Mouse (Mus musculus) embryonic facial prominence, embryonic 11.5 days (tissue): ENCODE measurements around the gene Tbx4. TPM values are rescaled to one million over a fixed set of nuclear protein-coding genes. Genes with fewer than 3 reads are reported as not detected.

ENCODE experiments used
- ATAC-seq: fragments of 200-750 bp; cut with Nextera tagmentation; replicated peaks from 2 replicates; pipeline ENCODE4 v1.8.0; 2017; ENCODE audit warnings: low read depth; ENCODE audit not compliant: insufficient number of reproducible peaks, low FRiP score, low TSS enrichment
- DNase-seq: peaks from one replicate; pipeline ENCODE4 v3.0.0-alpha.2; 2015; ENCODE audit warnings: low spot score
- H3K27ac ChIP-seq: fragments of 300-500 bp; sonication (generic); replicated peaks from 2 replicates; pipeline ENCODE4 v1.5.1; 2014; ENCODE audit warnings: mild to moderate bottlenecking, low read depth, low read length, control low read depth
- H3K27me3 ChIP-seq: fragments of 300-500 bp; sonication (generic); 2 replicates; pipeline ENCODE4 v1.6.1; 2014; ENCODE audit warnings: mild to moderate bottlenecking, low read length, moderate library complexity, mixed read lengths; ENCODE audit not compliant: control insufficient read depth, insufficient read depth
- H3K36me3 ChIP-seq: fragments of 300-500 bp; sonication (generic); replicated peaks from 2 replicates; pipeline ENCODE4 v1.6.1; 2014; ENCODE audit warnings: low read depth, mild to moderate bottlenecking, low read length, moderate library complexity, mixed read lengths; ENCODE audit not compliant: control insufficient read depth, insufficient read depth
- H3K4me1 ChIP-seq: fragments of 300-500 bp; sonication (generic); 2 replicates; pipeline ENCODE4 v1.6.1; 2014; ENCODE audit warnings: low read length, mixed read lengths; ENCODE audit not compliant: control insufficient read depth, insufficient read depth
- H3K4me2 ChIP-seq: fragments of 300-500 bp; sonication (generic); 2 replicates; pipeline ENCODE4 v1.6.1; 2014; ENCODE audit warnings: low read depth, mild to moderate bottlenecking, control low read depth, low read length, moderate library complexity
- H3K4me3 ChIP-seq: fragments of 300-500 bp; sonication (generic); 2 replicates; pipeline ENCODE4 v1.5.1; 2014; ENCODE audit warnings: low read depth, low read length, control low read depth
- H3K9ac ChIP-seq: fragments of 300-500 bp; sonication (generic); replicated peaks from 2 replicates; pipeline ENCODE4 v1.6.1; 2014; ENCODE audit warnings: mild to moderate bottlenecking, control low read depth, low read length
- H3K9me3 ChIP-seq: fragments of 300-500 bp; sonication (generic); replicated peaks from 2 replicates; pipeline ENCODE4 v1.6.1; 2016; ENCODE audit warnings: mild to moderate bottlenecking, low read length, inconsistent platforms, mixed read lengths; ENCODE audit not compliant: control insufficient read depth
- WGBS: fragments of 180-500 bp; shearing (Covaris S2); extraction: QIAGEN DNeasy Blood & Tissue Kit; methylation state at CpG from one replicate; pipeline ENCODE4 v1.1.7; 2014; 5-methylcytosine and 5-hydroxymethylcytosine counted together
- polyA plus RNA-seq: library from polyadenylated mRNA; unstranded; fragments of >200 nt; fragmentation: Nextera tagmentation; extraction: Ambion mirVana; gene quantifications from 2 replicates; pipeline ENCODE4 v1.2.1, GENCODE M21; 2014

Tbx4 gene
- 0.65 and 1.5 TPM in 2 replicates for polyA plus RNA-seq

GRCm38 (mm10) chr11:85885665-85886428 lies at the start of gene Tbx4:
TSS of gene Tbx4 (plus strand) at chr11:85886422.
- WGBS = 11% methylated on average over 22 of the region's 28 CpGs

DNA sequence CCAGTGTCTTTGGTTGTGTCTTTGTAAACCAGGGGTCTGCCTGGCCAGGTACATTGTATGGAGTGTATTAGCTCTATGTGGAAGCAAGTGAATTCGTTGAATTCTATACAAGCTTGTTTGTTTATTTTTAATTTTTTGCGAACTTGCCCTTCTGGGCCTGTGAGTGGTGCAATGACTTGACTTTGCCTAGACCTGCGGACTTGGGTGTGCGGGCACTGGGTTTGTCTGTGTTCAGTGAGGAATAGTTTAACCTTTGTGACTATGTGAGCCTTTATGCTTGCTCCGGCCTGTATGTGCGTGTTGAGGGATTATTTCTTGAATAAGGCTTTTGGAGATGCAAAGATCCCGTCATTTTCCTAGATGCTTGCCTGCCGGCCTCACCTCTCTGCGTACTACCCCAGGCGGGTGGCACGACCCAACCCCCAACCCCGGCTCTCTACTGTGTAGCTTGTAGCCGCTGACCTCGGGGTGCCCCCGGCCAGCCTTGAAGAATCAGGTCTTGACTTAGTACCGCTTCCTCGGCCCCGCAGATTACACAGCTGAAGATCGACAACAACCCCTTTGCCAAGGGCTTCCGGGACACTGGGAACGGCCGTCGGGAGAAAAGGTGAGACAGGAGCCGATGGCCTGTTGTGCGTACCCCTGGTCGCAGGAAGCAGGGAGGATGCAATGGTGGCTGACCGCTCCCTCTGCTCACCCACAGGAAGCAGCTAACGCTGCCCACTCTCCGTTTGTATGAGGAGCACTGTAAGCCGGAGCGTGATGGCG lies 49.5 kb upstream of the Tbx4 start:
- Histone ChIP-seq H3K36me3 (no peaks in the 10 kb centered on the region; the same call in 1 of the 2 replicates), H3K4me2 (peak overlapping the region; percentile 90), H3K9me3 (no peaks in the 10 kb centered on the region), H3K27ac (peak overlapping the region; percentile 96), H3K4me3 (peak overlapping the region; percentile 79), H3K9ac (peak overlapping the region; percentile 96), H3K4me1 (peaks cover 5% of the 10 kb centered on the region), H3K27me3 (peaks cover 31% of the 10 kb centered on the region)
- WGBS = 2% methylated on average over 32 of the region's 32 CpGs
- ATAC-seq (no peak), DNase-seq (peak; percentile 63)

More at GRCm38 (mm10) chr11:85885665-85886428, at the start of gene Tbx4:
- Histone ChIP-seq H3K36me3 (no peaks in the 10 kb centered on the region), H3K4me3 (peak within 1 kb of the TSS; percentile 21; the same call in 1 of the 2 replicates), H3K4me1 (peaks cover 14% of the 10 kb centered on the region), H3K27ac (no peak within 1 kb of the TSS), H3K9ac (no peak within 1 kb of the TSS; the same call in 1 of the 2 replicates), H3K27me3 (peaks cover 41% of the 10 kb centered on the region), H3K4me2 (peak within 1 kb of the TSS; percentile 37), H3K9me3 (no peaks in the 10 kb centered on the region)
- ATAC-seq (peak; percentile 61), DNase-seq (peak; percentile 22)

DNA sequence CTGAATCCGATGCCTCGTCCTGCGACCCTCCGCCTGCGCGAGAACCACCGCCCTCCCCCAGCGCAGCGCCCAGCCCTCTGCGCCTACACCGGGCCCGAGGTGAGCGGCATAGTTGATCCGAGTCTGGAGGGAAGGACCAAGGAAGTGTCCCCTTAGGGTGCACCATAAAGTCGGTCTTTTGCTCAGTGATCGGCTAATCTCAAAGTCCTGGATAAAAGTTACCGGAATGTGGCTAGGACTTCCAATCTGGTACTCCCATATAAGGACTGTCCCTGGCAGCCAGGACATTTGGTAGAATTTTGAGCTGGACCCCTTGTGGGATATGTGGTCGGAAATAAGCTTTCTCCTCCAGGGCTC lies 49.0 kb upstream of the Tbx4 start:
- Histone ChIP-seq H3K27ac (peak overlapping the region; percentile 96), H3K9me3 (no peaks in the 10 kb centered on the region), H3K9ac (peak overlapping the region; percentile 96), H3K36me3 (no peaks in the 10 kb centered on the region; the same call in 1 of the 2 replicates), H3K4me2 (peak overlapping the region; percentile 90), H3K4me1 (peaks cover 5% of the 10 kb centered on the region), H3K4me3 (peak overlapping the region; percentile 79), H3K27me3 (peaks cover 26% of the 10 kb centered on the region)
- whole genome bisulfite sequencing = under 1% methylated on average over 18 of the region's 18 CpGs
- ATAC-seq = no peak
- DNase-seq = peak; percentile 43

DNA sequence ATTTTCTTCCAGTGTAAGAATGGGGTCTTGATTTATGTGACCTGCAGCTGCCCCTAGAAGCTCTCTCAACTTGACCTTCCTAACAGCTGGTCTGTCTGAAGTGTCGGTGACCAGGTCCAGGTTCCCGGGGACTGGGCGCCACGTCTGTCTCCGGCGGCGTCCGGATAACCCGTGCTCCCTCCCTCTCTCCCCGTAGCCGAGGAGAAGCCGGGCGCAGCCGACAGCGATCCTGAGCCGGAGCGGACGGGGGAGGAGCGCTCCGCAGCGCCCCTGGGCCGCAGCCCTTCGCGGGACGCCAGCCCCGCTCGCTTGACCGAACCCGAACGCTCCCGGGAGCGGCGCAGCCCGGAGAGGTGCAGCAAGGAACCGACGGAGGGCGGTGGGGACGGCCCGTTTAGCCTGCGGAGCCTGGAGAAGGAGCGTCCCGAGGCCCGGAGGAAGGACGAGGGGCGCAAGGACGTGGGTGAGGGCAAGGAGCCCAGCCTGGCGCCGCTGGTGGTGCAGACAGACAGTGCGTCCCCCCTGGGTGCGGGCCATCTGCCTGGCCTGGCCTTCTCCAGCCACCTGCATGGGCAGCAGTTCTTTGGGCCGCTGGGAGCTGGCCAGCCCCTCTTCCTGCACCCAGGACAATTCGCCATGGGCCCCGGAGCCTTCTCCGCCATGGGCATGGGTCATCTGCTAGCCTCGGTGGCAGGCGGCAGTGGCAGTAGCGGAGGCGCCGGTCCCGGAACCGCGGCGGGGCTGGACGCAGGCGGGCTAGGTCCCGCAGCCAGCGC lies 48.4 kb upstream of the Tbx4 start:
- peaks cover 5% of the 10 kb centered on the region for H3K4me1 ChIP-seq
- no peaks in the 10 kb centered on the region for H3K9me3 ChIP-seq
- under 1% methylated on average over 66 of the region's 67 CpGs for WGBS
- ATAC-seq (no peak), DNase-seq (peak; percentile 45)
- peaks cover 24% of the 10 kb centered on the region for H3K27me3 ChIP-seq
- H3K4me2 ChIP-seq = peak overlapping the region; percentile 90
- peak overlapping the region; percentile 96 for H3K27ac ChIP-seq
- H3K4me3 ChIP-seq = peak overlapping the region; percentile 79
- peak overlapping the region; percentile 96 for H3K9ac ChIP-seq
- H3K36me3 ChIP-seq = no peaks in the 10 kb centered on the region; the same call in 1 of the 2 replicates

DNA sequence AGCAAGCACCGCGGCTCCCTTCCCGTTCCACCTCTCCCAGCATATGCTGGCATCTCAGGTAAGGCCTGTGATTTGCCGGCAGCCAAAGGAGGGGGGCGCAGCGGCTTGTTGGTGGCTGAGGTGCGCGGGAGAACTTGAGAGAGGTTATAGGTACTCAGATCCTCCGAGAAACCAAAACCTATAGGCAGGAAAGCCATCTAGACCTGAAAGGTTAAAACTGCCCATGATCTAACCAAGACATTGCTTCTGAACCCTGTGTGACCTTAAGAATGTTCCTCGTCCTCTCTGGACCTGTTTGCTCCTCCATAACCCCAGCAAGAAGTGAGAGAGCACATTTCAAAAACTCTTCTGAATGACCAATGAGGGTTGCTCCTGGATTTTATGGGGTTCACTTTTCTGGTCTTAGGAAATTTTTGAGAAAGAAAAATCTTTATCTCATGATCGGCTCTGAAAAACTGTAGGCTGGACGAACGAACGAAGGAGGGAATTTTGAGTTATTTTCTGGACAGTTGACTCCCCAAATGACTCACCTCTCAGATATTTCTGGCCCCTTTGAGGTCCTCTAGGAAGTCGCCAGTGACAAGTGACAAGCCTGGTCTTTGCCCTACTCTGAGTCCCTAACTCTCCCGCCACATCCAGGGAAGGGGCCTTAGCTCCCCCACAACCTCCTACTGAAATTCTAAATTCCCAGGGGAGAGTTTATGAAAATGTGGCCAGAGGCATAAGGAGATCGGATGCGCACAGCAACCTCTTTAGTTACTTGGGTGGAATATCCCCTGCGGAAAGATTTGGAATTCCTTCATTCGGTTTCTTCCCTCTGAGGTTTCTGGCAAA lies 47.6 kb upstream of the Tbx4 start:
- ATAC-seq (no peak), DNase-seq (peak; percentile 52)
- Histone ChIP-seq H3K27me3 (peaks cover 23% of the 10 kb centered on the region), H3K4me2 (peak overlapping the region; percentile 90), H3K9ac (peak overlapping the region; percentile 96), H3K27ac (peak overlapping the region; percentile 96), H3K9me3 (no peaks in the 10 kb centered on the region), H3K4me1 (peaks cover 5% of the 10 kb centered on the region), H3K36me3 (no peaks in the 10 kb centered on the region; the same call in 1 of the 2 replicates), H3K4me3 (peak overlapping the region; percentile 79)
- WGBS = 6% methylated on average over 20 of the region's 20 CpGs

DNA sequence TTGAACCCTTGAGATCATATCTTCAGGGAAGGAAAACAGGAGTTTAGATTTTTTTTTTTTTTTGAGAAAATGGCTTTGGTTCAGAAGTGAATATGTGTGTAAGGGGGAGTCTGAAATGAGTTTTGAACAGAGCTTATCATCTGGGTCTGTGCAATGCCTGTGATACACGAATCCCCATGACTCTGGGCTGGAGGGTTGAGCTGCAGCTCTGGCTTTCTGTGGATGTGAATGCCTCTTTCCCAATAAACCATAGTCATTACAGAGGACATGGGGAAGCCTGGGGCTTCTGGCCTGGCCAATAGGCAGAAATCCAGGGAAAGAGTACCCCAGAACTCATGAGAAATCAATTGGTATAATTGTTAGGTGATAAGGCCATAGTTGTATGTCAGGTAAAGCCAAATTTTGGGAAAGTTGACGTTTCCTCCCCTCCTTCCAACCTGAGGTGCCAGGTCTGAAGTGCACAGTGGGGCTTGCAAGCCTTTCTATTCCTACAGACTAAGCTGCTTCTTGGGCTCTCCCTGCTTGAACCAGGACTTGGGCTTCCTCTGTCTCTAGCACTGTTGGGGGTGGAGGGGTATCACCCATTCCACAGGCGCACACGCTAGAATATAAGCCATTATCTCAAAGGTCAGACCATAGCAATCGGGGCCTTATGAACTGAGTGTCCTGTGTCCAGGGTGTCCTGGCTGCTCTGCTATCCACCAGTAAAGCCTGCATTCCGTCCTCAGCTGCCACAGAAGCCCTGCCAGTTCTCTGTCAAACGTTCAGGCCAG lies 46.8 kb upstream of the Tbx4 start:
- ATAC-seq = no peak
- Histone ChIP-seq H3K36me3 (no peaks in the 10 kb centered on the region; the same call in 1 of the 2 replicates), H3K9ac (peak overlapping the region; percentile 96), H3K4me1 (peaks cover 5% of the 10 kb centered on the region), H3K27me3 (peaks cover 21% of the 10 kb centered on the region), H3K4me3 (peak overlapping the region; percentile 79), H3K27ac (peak overlapping the region; percentile 96), H3K4me2 (peak overlapping the region; percentile 90), H3K9me3 (no peaks in the 10 kb centered on the region)
- WGBS = 13% methylated on average over 7 of the region's 7 CpGs
- DNase-seq = no peak
